Mouse (Mus musculus): ENCODE measurements around the gene Slc22a5. TPM values are rescaled to one million over a fixed set of nuclear protein-coding genes. Genes with fewer than 3 reads are reported as not detected.

Gene Slc22a5
- polyA plus RNA-seq, 1 experiment from 2014 or later = 7.2 TPM

- 96% methylated on average over 14 of the region's 14 CpGs for WGBS
- H3K9ac ChIP-seq (replicated peaks) = no peak overlapping the region
- no peaks in the 10 kb centered on the region for H3K4me1 ChIP-seq
Measured at GRCm38 (mm10) chr11:53902741-53903140, 11.3 kb upstream of the Slc22a5 start.

GRCm38 (mm10) chr11:53900991-53901390 lies 9.5 kb upstream of the Slc22a5 start:
- 71% methylated on average over 1 of the region's 1 CpGs for WGBS
- Histone ChIP-seq H3K27ac (replicated peaks) (no peak overlapping the region), H3K27me3 (no peaks in the 10 kb centered on the region), H3K9me3 (no peaks in the 10 kb centered on the region), H3K4me1 (no peaks in the 10 kb centered on the region), H3K9ac (replicated peaks) (no peak overlapping the region), H3K36me3 (no peaks in the 10 kb centered on the region), H3K4me2 (replicated peaks) (no peak overlapping the region), H3K4me3 (no peak overlapping the region)
- ATAC-seq (ENCODE audit: low FRiP score, low read depth) = no peak

More at GRCm38 (mm10) chr11:53902741-53903140, 11.3 kb upstream of the Slc22a5 start:
- no peak overlapping the region for H3K27ac ChIP-seq (replicated peaks)
- no peaks in the 10 kb centered on the region for H3K36me3 ChIP-seq
- no peak overlapping the region for H3K4me2 ChIP-seq (replicated peaks)
- no peaks in the 10 kb centered on the region for H3K9me3 ChIP-seq
- no peak overlapping the region for H3K4me3 ChIP-seq
- no peak for ATAC-seq (ENCODE audit: low FRiP score, low read depth)
- H3K27me3 ChIP-seq = no peaks in the 10 kb centered on the region

- WGBS = 93% methylated on average over 6 of the region's 6 CpGs
- no peak overlapping the region for H3K4me3 ChIP-seq
- H3K36me3 ChIP-seq = no peaks in the 10 kb centered on the region
- no peaks in the 10 kb centered on the region for H3K27me3 ChIP-seq
- no peak overlapping the region for H3K27ac ChIP-seq (replicated peaks)
- H3K9ac ChIP-seq (replicated peaks) = no peak overlapping the region
- H3K4me2 ChIP-seq (replicated peaks) = no peak overlapping the region
- no peak for ATAC-seq (ENCODE audit: low FRiP score, low read depth)
- no peaks in the 10 kb centered on the region for H3K4me1 ChIP-seq
- H3K9me3 ChIP-seq = no peaks in the 10 kb centered on the region
Measured at GRCm38 (mm10) chr11:53899981-53900380, 8.5 kb upstream of the Slc22a5 start.

- Histone ChIP-seq H3K4me2 (replicated peaks) (no peak overlapping the region), H3K4me3 (no peak overlapping the region), H3K9ac (replicated peaks) (no peak overlapping the region), H3K4me1 (no peaks in the 10 kb centered on the region), H3K27me3 (no peaks in the 10 kb centered on the region), H3K36me3 (no peaks in the 10 kb centered on the region), H3K9me3 (no peaks in the 10 kb centered on the region), H3K27ac (replicated peaks) (no peak overlapping the region)
- WGBS = 67% methylated on average over 3 of the region's 3 CpGs
- ATAC-seq (ENCODE audit: low FRiP score, low read depth) = no peak
Measured at GRCm38 (mm10) chr11:53899004-53899403, 7.5 kb upstream of the Slc22a5 start.

GRCm38 (mm10) chr11:53896935-53897334 lies 5.5 kb upstream of the Slc22a5 start:
- no peak overlapping the region for H3K4me3 ChIP-seq
- H3K9me3 ChIP-seq = no peaks in the 10 kb centered on the region
- no peak overlapping the region for H3K27ac ChIP-seq (replicated peaks)
- ATAC-seq (ENCODE audit: low FRiP score, low read depth) = no peak
- no peak overlapping the region for H3K4me2 ChIP-seq (replicated peaks)
- 71% methylated on average over 6 of the region's 6 CpGs for WGBS
- no peaks in the 10 kb centered on the region for H3K27me3 ChIP-seq
- no peaks in the 10 kb centered on the region for H3K4me1 ChIP-seq
- H3K36me3 ChIP-seq = no peaks in the 10 kb centered on the region
- no peak overlapping the region for H3K9ac ChIP-seq (replicated peaks)

GRCm38 (mm10) chr11:53893451-53893850 lies 2.0 kb upstream of the Slc22a5 start:
- Histone ChIP-seq H3K4me3 (no peak overlapping the region), H3K27ac (replicated peaks) (no peak overlapping the region), H3K27me3 (no peaks in the 10 kb centered on the region), H3K4me2 (replicated peaks) (no peak overlapping the region), H3K36me3 (no peaks in the 10 kb centered on the region), H3K9ac (replicated peaks) (no peak overlapping the region), H3K9me3 (no peaks in the 10 kb centered on the region), H3K4me1 (peaks cover 11% of the 10 kb centered on the region)
- ATAC-seq (ENCODE audit: low FRiP score, low read depth) = no peak
- whole genome bisulfite sequencing = 63% methylated on average over 2 of the region's 2 CpGs

- no peak overlapping the region for H3K27ac ChIP-seq (replicated peaks)
- no peak overlapping the region for H3K4me2 ChIP-seq (replicated peaks)
- H3K27me3 ChIP-seq = no peaks in the 10 kb centered on the region
- H3K9ac ChIP-seq (replicated peaks) = no peak overlapping the region
- no peaks in the 10 kb centered on the region for H3K9me3 ChIP-seq
- H3K4me1 ChIP-seq = peaks cover 11% of the 10 kb centered on the region
- no peak overlapping the region for H3K4me3 ChIP-seq
- no peaks in the 10 kb centered on the region for H3K36me3 ChIP-seq
- no peak for ATAC-seq (ENCODE audit: low FRiP score, low read depth)
- WGBS = 48% methylated on average over 9 of the region's 9 CpGs
Measured at GRCm38 (mm10) chr11:53892716-53893416, 1.4 kb upstream of the Slc22a5 start.

- Histone ChIP-seq H3K9me3 (no peaks in the 10 kb centered on the region), H3K36me3 (no peaks in the 10 kb centered on the region), H3K27me3 (no peaks in the 10 kb centered on the region), H3K9ac (replicated peaks) (peak overlapping the region; percentile 66), H3K4me2 (replicated peaks) (peak overlapping the region; percentile 76), H3K4me1 (peaks cover 11% of the 10 kb centered on the region), H3K4me3 (peak overlapping the region; percentile 64), H3K27ac (replicated peaks) (peak overlapping the region; percentile 20; the same call in 1 of the 2 replicates)
- 3% methylated on average over 33 of the region's 33 CpGs for WGBS
- peak; percentile 21 for ATAC-seq (ENCODE audit: low FRiP score, low read depth)
Measured at GRCm38 (mm10) chr11:53890906-53891504, 455 bp downstream of the Slc22a5 start.

GRCm38 (mm10) chr11:53890225-53890624 lies 1.2 kb downstream of the Slc22a5 start:
- Histone ChIP-seq H3K36me3 (no peaks in the 10 kb centered on the region), H3K4me2 (replicated peaks) (peak overlapping the region; percentile 76; the same call in 1 of the 2 replicates), H3K27ac (replicated peaks) (no peak overlapping the region), H3K27me3 (no peaks in the 10 kb centered on the region), H3K4me3 (no peak overlapping the region), H3K9me3 (no peaks in the 10 kb centered on the region), H3K9ac (replicated peaks) (no peak overlapping the region), H3K4me1 (peaks cover 11% of the 10 kb centered on the region)
- WGBS = 88% methylated on average over 2 of the region's 2 CpGs
- ATAC-seq (ENCODE audit: low FRiP score, low read depth) = no peak

GRCm38 (mm10) chr11:53889091-53889645 lies 2.3 kb downstream of the Slc22a5 start:
- ATAC-seq (ENCODE audit: low FRiP score, low read depth) = no peak
- no peaks in the 10 kb centered on the region for H3K9me3 ChIP-seq
- H3K4me1 ChIP-seq = peaks cover 11% of the 10 kb centered on the region
- H3K27me3 ChIP-seq = no peaks in the 10 kb centered on the region
- no peak overlapping the region for H3K4me2 ChIP-seq (replicated peaks)
- H3K9ac ChIP-seq (replicated peaks) = no peak overlapping the region
- no peak overlapping the region for H3K27ac ChIP-seq (replicated peaks)
- no peak overlapping the region for H3K4me3 ChIP-seq
- 71% methylated on average over 4 of the region's 4 CpGs for WGBS
- H3K36me3 ChIP-seq = no peaks in the 10 kb centered on the region

- 89% methylated on average over 4 of the region's 4 CpGs for WGBS
Measured at GRCm38 (mm10) chr11:53888242-53888641, 3.2 kb downstream of the Slc22a5 start.

GRCm38 (mm10) chr11:53883287-53883686 lies 8.2 kb downstream of the Slc22a5 start:
- H3K27ac ChIP-seq (replicated peaks) = no peak overlapping the region
- H3K9me3 ChIP-seq = no peaks in the 10 kb centered on the region
- H3K4me3 ChIP-seq = no peak overlapping the region
- H3K4me2 ChIP-seq (replicated peaks) = no peak overlapping the region
- H3K4me1 ChIP-seq = no peaks in the 10 kb centered on the region
- no peak for ATAC-seq (ENCODE audit: low FRiP score, low read depth)
- no peak overlapping the region for H3K9ac ChIP-seq (replicated peaks)
- 89% methylated on average over 2 of the region's 2 CpGs for WGBS
- H3K27me3 ChIP-seq = no peaks in the 10 kb centered on the region
- no peaks in the 10 kb centered on the region; the same call in 1 of the 2 replicates for H3K36me3 ChIP-seq

More at GRCm38 (mm10) chr11:53888242-53888641, 3.2 kb downstream of the Slc22a5 start:
- H3K9me3 ChIP-seq = no peaks in the 10 kb centered on the region
- no peaks in the 10 kb centered on the region for H3K36me3 ChIP-seq
- H3K4me1 ChIP-seq = peaks cover 11% of the 10 kb centered on the region
- H3K4me2 ChIP-seq (replicated peaks) = no peak overlapping the region
- H3K27me3 ChIP-seq = no peaks in the 10 kb centered on the region
- no peak for ATAC-seq (ENCODE audit: low FRiP score, low read depth)
- no peak overlapping the region for H3K27ac ChIP-seq (replicated peaks)
- H3K4me3 ChIP-seq = no peak overlapping the region
- no peak overlapping the region for H3K9ac ChIP-seq (replicated peaks)
